Comparison of ENCODE assay signal across 11 mouse cellular contexts in the genomic region with DNA sequence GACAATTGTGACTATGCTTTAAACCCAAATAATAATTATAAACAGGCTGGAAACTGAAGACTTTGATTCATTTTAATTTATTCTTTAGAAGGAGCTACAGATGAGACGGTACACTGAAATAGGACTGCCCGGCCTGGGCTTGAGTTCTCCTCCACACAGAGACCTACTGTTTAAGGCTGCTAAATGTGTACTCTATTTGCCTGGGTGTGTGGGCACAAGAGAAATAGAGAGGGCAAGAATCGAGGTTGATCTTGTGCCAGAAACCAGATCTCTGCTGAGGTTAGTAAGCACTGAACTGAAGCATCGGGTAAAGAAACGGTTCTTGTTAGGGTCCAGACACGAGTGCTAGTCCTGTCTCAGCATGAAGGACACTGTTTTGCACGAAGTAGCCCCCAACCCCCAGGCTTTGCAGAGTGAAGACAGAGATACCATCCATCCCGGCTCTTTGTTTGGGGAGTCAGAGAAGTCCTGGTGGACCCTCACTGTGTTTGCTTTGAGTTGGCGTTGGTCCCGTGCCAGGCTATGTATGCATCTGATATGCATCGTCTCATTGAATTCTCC.
DNase-seq lines count a peak whose midpoint lies in the region; ATAC-seq lines count a peak whose summit lies in the region.
"Had no signal": no experiment of that assay in that cellular context is flagged by ENCODE, and none has a peak within 500 bp of the region (broad histone marks: within the 10 kb centered on the region; RNA-seq: fewer than 3 reads in every experiment).

No protein-coding gene starts in this region.

- no peaks in the 10 kb centered on the region for H3K27me3 ChIP-seq in heart, embryonic 11.5 days (ENCODE audit: control insufficient read depth, insufficient read depth, low read length)
- H3K27me3 ChIP-seq in lung, embryonic 16.5 days (ENCODE audit: control insufficient read depth, insufficient read depth, low read depth, low read length): no peaks in the 10 kb centered on the region
- H3K27me3 ChIP-seq in embryonic facial prominence, embryonic 13.5 days: no peaks in the 10 kb centered on the region
- no peaks in the 10 kb centered on the region for H3K27me3 ChIP-seq in midbrain, embryonic 13.5 days
- H3K27me3 ChIP-seq: heart, embryonic 12.5 days; liver, embryonic 13.5 days had no signal

- WGBS in heart, embryonic 11.5 days (ENCODE audit: insufficient replicate concordance): 69% methylated on average over 11 of the region's 11 CpGs
- WGBS in lung, embryonic 16.5 days: 38% methylated on average over 11 of the region's 11 CpGs
- WGBS in embryonic facial prominence, embryonic 13.5 days: 44% methylated on average over 11 of the region's 11 CpGs
- 77% methylated on average over 11 of the region's 11 CpGs for WGBS in midbrain, embryonic 13.5 days

- DNase-seq in heart, adult 11 months: no peak
- no peak for DNase-seq in lung, postnatal 25 days (ENCODE audit: low spot score)
- DNase-seq in gastrocnemius, postnatal 25 days: no peak
- DNase-seq in adrenal gland, postnatal 10 days: no peak
- DNase-seq: liver, embryonic 13.5 days; thymus, postnatal 4 days had no signal

- H3K9me3 ChIP-seq in heart, embryonic 11.5 days (replicated peaks; ENCODE audit: control insufficient read depth, low read length): no peaks in the 10 kb centered on the region
- H3K9me3 ChIP-seq in lung, embryonic 16.5 days (ENCODE audit: control insufficient read depth, low read length): no peaks in the 10 kb centered on the region
- no peaks in the 10 kb centered on the region for H3K9me3 ChIP-seq in embryonic facial prominence, embryonic 13.5 days
- no peaks in the 10 kb centered on the region for H3K9me3 ChIP-seq in midbrain, embryonic 13.5 days
- H3K9me3 ChIP-seq: heart, embryonic 12.5 days; liver, embryonic 13.5 days had no signal

- no peak for ATAC-seq in heart, embryonic 11.5 days (replicated peaks; ENCODE audit: insufficient number of reproducible peaks, low FRiP score, low TSS enrichment)
- ATAC-seq in lung, embryonic 16.5 days (ENCODE audit: low read depth): no peak
- ATAC-seq in embryonic facial prominence, embryonic 13.5 days (ENCODE audit: insufficient number of reproducible peaks, insufficient read depth, low FRiP score, low TSS enrichment, low read depth): peak; percentile 44; the same call in 1 of the 2 replicates
- peak; percentile 25; the same call in 1 of the 2 replicates for ATAC-seq in midbrain, embryonic 13.5 days

- no peaks in the 10 kb centered on the region for H3K36me3 ChIP-seq in heart, embryonic 11.5 days (ENCODE audit: control insufficient read depth, insufficient read depth, low read length)
- H3K36me3 ChIP-seq in lung, embryonic 16.5 days (ENCODE audit: control insufficient read depth, insufficient read depth, low read length): no peaks in the 10 kb centered on the region
- no peaks in the 10 kb centered on the region for H3K36me3 ChIP-seq in embryonic facial prominence, embryonic 13.5 days
- H3K36me3 ChIP-seq in midbrain, embryonic 13.5 days: no peaks in the 10 kb centered on the region
- H3K36me3 ChIP-seq: heart, embryonic 12.5 days; liver, embryonic 13.5 days had no signal

- no peak overlapping the region for H3K4me3 ChIP-seq in heart, embryonic 11.5 days (ENCODE audit: low read depth, low read length)
- H3K4me3 ChIP-seq in lung, embryonic 16.5 days (ENCODE audit: low read length): no peak overlapping the region
- H3K4me3 ChIP-seq in embryonic facial prominence, embryonic 13.5 days: no peak overlapping the region
- H3K4me3 ChIP-seq in midbrain, embryonic 13.5 days (replicated peaks): no peak overlapping the region
- H3K4me3 ChIP-seq: heart, embryonic 12.5 days; liver, embryonic 13.5 days had no signal

- peaks cover 21% of the 10 kb centered on the region for H3K4me1 ChIP-seq in heart, embryonic 11.5 days (ENCODE audit: control insufficient read depth, insufficient read depth, low read length)
- H3K4me1 ChIP-seq in lung, embryonic 16.5 days (replicated peaks; ENCODE audit: control insufficient read depth, insufficient read depth, low read length): peaks cover 43% of the 10 kb centered on the region
- H3K4me1 ChIP-seq in embryonic facial prominence, embryonic 13.5 days: peaks cover 71% of the 10 kb centered on the region
- H3K4me1 ChIP-seq in midbrain, embryonic 13.5 days (replicated peaks): peaks cover 31% of the 10 kb centered on the region

- H3K27ac ChIP-seq in heart, embryonic 11.5 days (ENCODE audit: low read depth, low read length): 0 out of 2 replicates have a peak overlapping the region, but pooled peaks have one; percentile 15
- peak overlapping the region; percentile 23 for H3K27ac ChIP-seq in lung, embryonic 16.5 days (ENCODE audit: low read length)
- peak overlapping the region; percentile 89 for H3K27ac ChIP-seq in embryonic facial prominence, embryonic 13.5 days
- no peak overlapping the region for H3K27ac ChIP-seq in midbrain, embryonic 13.5 days
- H3K27ac ChIP-seq: liver, embryonic 13.5 days had no signal

- H3K4me2 ChIP-seq in heart, embryonic 11.5 days: no peak overlapping the region
- no peak overlapping the region for H3K4me2 ChIP-seq in lung, embryonic 16.5 days (ENCODE audit: low read depth, low read length)
- H3K4me2 ChIP-seq in embryonic facial prominence, embryonic 13.5 days: peak overlapping the region; percentile 47
- H3K4me2 ChIP-seq in midbrain, embryonic 13.5 days (replicated peaks): no peak overlapping the region
- H3K4me2 ChIP-seq: heart, embryonic 12.5 days; liver, embryonic 13.5 days had no signal

- H3K9ac ChIP-seq in heart, embryonic 11.5 days (ENCODE audit: low read depth, low read length): no peak overlapping the region
- no peak overlapping the region for H3K9ac ChIP-seq in lung, embryonic 16.5 days (ENCODE audit: low read length)
- no peak overlapping the region for H3K9ac ChIP-seq in embryonic facial prominence, embryonic 13.5 days
- H3K9ac ChIP-seq in midbrain, embryonic 13.5 days (replicated peaks): no peak overlapping the region
- H3K9ac ChIP-seq: heart, embryonic 12.5 days; liver, embryonic 13.5 days had no signal

Comparison
In these comparisons a context has a peak if more than half of its experiments do, and no peak if none do; other contexts are left out.
1. ATAC-seq: peak in embryonic facial prominence, embryonic 13.5 days (single experiment) and midbrain, embryonic 13.5 days (single experiment); none in heart, embryonic 11.5 days (single experiment) and lung, embryonic 16.5 days (single experiment).